Comparison of ENCODE assay signal across 10 mouse cellular contexts in genomic region chr17:34960702-34961493, GRCm38 (mm10). TPM values are rescaled to one million over a fixed set of nuclear protein-coding genes. Genes with fewer than 3 reads are reported as not detected.
DNase-seq lines count a peak whose midpoint lies in the region; ATAC-seq and TF ChIP-seq lines count a peak whose summit lies in the region.
"Had no signal": no experiment of that assay in that cellular context is flagged by ENCODE, and none has a peak within 500 bp of the region (broad histone marks: within the 10 kb centered on the region; RNA-seq: fewer than 3 reads in every experiment).

No protein-coding gene starts in this region.

- no peaks in the 10 kb centered on the region for H3K9me3 ChIP-seq in embryonic facial prominence, embryonic 14.5 days (ENCODE audit: control insufficient read depth, low read length)
- no peaks in the 10 kb centered on the region for H3K9me3 ChIP-seq in stomach, embryonic 16.5 days (replicated peaks; ENCODE audit: control insufficient read depth, low read length)
- H3K9me3 ChIP-seq: liver, embryonic 15.5 days had no signal

- no peak for TF ChIP-seq CTCF in kidney, adult 2 months (conservative IDR thresholded peaks at IDR 0.05; ENCODE audit: insufficient read depth, insufficient read length, low read depth, low read length)
- no peak for TF ChIP-seq CTCF in testis, adult 2 months (IDR thresholded peaks at IDR 0.05; ENCODE audit: control insufficient read depth, insufficient read depth, insufficient replicate concordance, low read depth, low read length)

- TF ChIP-seq POLR2A in kidney, adult 2 months (IDR thresholded peaks at IDR 0.05; ENCODE audit: low read depth, low read length): no peak
- no peak for TF ChIP-seq POLR2A in testis, adult 2 months (IDR thresholded peaks at IDR 0.05; ENCODE audit: control insufficient read depth, low read depth, low read length)

- ATAC-seq in embryonic facial prominence, embryonic 14.5 days (ENCODE audit: low read depth): no peak
- ATAC-seq in stomach, embryonic 16.5 days (ENCODE audit: insufficient read depth, low FRiP score): no peak

- H3K4me3 ChIP-seq in kidney, adult 2 months (ENCODE audit: insufficient read depth, low read depth, low read length): no peak overlapping the region
- H3K4me3 ChIP-seq in testis, adult 2 months (ENCODE audit: control insufficient read depth, low read depth, low read length): no peak overlapping the region
- H3K4me3 ChIP-seq in embryonic facial prominence, embryonic 14.5 days (ENCODE audit: low read depth, low read length): no peak overlapping the region
- H3K4me3 ChIP-seq in stomach, embryonic 16.5 days (replicated peaks; ENCODE audit: low read length): no peak overlapping the region

- peak; percentile 60 for DNase-seq in kidney, adult 2 months
- no peak for DNase-seq in kidney, adult 18-20 months
- no peak for DNase-seq in testis, postnatal 10 days (ENCODE audit: low spot score)
- DNase-seq in embryonic facial prominence, embryonic 14.5 days (ENCODE audit: low spot score): peak; percentile 73
- no peak for DNase-seq in cerebellum, adult 9-10 months
- DNase-seq: cerebellum, adult 9-11 months; thymus, postnatal 25 days had no signal

- no peaks in the 10 kb centered on the region for H3K27me3 ChIP-seq in kidney, adult 2 months (replicated peaks; ENCODE audit: control insufficient read depth, insufficient read depth, low read length)
- no peaks in the 10 kb centered on the region for H3K27me3 ChIP-seq in testis, adult 2 months (ENCODE audit: control insufficient read depth, insufficient read depth, low read length)
- peaks cover 3% of the 10 kb centered on the region; the same call in 1 of the 2 replicates for H3K27me3 ChIP-seq in embryonic facial prominence, embryonic 14.5 days (replicated peaks; ENCODE audit: control insufficient read depth, insufficient read depth, low read length)
- no peaks in the 10 kb centered on the region for H3K27me3 ChIP-seq in stomach, embryonic 16.5 days (ENCODE audit: control insufficient read depth, insufficient read depth, low read length)

- peak overlapping the region; percentile 83; the same call in 1 of the 2 replicates for H3K27ac ChIP-seq in kidney, adult 2 months (ENCODE audit: insufficient read depth, low read depth, low read length)
- H3K27ac ChIP-seq in testis, adult 2 months (ENCODE audit: control insufficient read depth, insufficient read depth, low read depth, low read length): peak overlapping the region; percentile 39
- H3K27ac ChIP-seq in embryonic facial prominence, embryonic 14.5 days (replicated peaks; ENCODE audit: low read depth, low read length): peak overlapping the region; percentile 89; the same call in 1 of the 2 replicates
- H3K27ac ChIP-seq in stomach, embryonic 16.5 days (ENCODE audit: low read length): peak overlapping the region; percentile 99

- no peak overlapping the region; the same call in 1 of the 2 replicates for H3K9ac ChIP-seq in embryonic facial prominence, embryonic 14.5 days (ENCODE audit: low read depth, low read length)
- no peak overlapping the region for H3K9ac ChIP-seq in stomach, embryonic 16.5 days (ENCODE audit: low read length)

- H3K4me1 ChIP-seq in kidney, adult 2 months (ENCODE audit: control insufficient read depth, insufficient read depth, low read length): peaks cover 9% of the 10 kb centered on the region; the same call in 1 of the 2 replicates
- H3K4me1 ChIP-seq in testis, adult 2 months (ENCODE audit: control insufficient read depth, insufficient read depth, low read length): peaks cover 8% of the 10 kb centered on the region
- H3K4me1 ChIP-seq in embryonic facial prominence, embryonic 14.5 days (ENCODE audit: control insufficient read depth, insufficient read depth, low read length): no peaks in the 10 kb centered on the region
- peaks cover 24% of the 10 kb centered on the region for H3K4me1 ChIP-seq in stomach, embryonic 16.5 days (ENCODE audit: control insufficient read depth, insufficient read depth, low read length)

- no peaks in the 10 kb centered on the region for H3K36me3 ChIP-seq in kidney, adult 2 months (ENCODE audit: control insufficient read depth, insufficient read depth, low read length)
- no peaks in the 10 kb centered on the region for H3K36me3 ChIP-seq in testis, adult 2 months (ENCODE audit: control insufficient read depth, insufficient read depth, low read length)
- H3K36me3 ChIP-seq in embryonic facial prominence, embryonic 14.5 days (ENCODE audit: control insufficient read depth, insufficient read depth, low read length): no peaks in the 10 kb centered on the region
- no peaks in the 10 kb centered on the region for H3K36me3 ChIP-seq in stomach, embryonic 16.5 days (ENCODE audit: control insufficient read depth, insufficient read depth, low read length)
- H3K36me3 ChIP-seq: liver, embryonic 15.5 days had no signal

- no peak overlapping the region for H3K4me2 ChIP-seq in embryonic facial prominence, embryonic 14.5 days (ENCODE audit: low read depth, low read length)
- H3K4me2 ChIP-seq in stomach, embryonic 16.5 days (ENCODE audit: low read depth, low read length): no peak overlapping the region

RNA-seq across cellular contexts. Expression of gene Hspa1b, which starts 1.9 kb away (rescaled TPM):
- polyA plus RNA-seq in kidney, adult 2 months (2012; rRNA removed): 38.8 and 56.5 TPM in 2 replicates
- 2.6 and 5.2 TPM in 2 replicates for polyA plus RNA-seq in testis, adult 2 months (2012; rRNA removed)
- 0.69 and 2.3 TPM in 2 replicates for polyA plus RNA-seq in embryonic facial prominence, embryonic 14.5 days (2014; fragmentation: Nextera tagmentation; extraction: Ambion mirVana)
- 0.94 and 1.4 TPM in 2 replicates for polyA plus RNA-seq in stomach, embryonic 16.5 days (2015; fragmentation: Nextera tagmentation; extraction: Ambion mirVana)

RNA-seq across cellular contexts. Expression of gene Gm20481, which starts 8.8 kb away (rescaled TPM):
- polyA plus RNA-seq in kidney, adult 2 months (2012; rRNA removed): not detected in 2 replicates
- polyA plus RNA-seq in testis, adult 2 months (2012; rRNA removed): not detected in 2 replicates
- polyA plus RNA-seq in embryonic facial prominence, embryonic 14.5 days (2014; fragmentation: Nextera tagmentation; extraction: Ambion mirVana): not detected in 2 replicates
- polyA plus RNA-seq in stomach, embryonic 16.5 days (2015; fragmentation: Nextera tagmentation; extraction: Ambion mirVana): 0.27 TPM in 1 of 2 replicates, not detected in the other
- polyA plus RNA-seq: liver, embryonic 15.5 days had no signal

RNA-seq across cellular contexts. Expression of gene Hspa1a, which starts 11.1 kb away (rescaled TPM):
- 23.4 and 31.5 TPM in 2 replicates for polyA plus RNA-seq in kidney, adult 2 months (2012; rRNA removed)
- 4.4 and 5.5 TPM in 2 replicates for polyA plus RNA-seq in testis, adult 2 months (2012; rRNA removed)
- polyA plus RNA-seq in embryonic facial prominence, embryonic 14.5 days (2014; fragmentation: Nextera tagmentation; extraction: Ambion mirVana): 7.3 TPM in 2 replicates
- 13.7 and 16.3 TPM in 2 replicates for polyA plus RNA-seq in stomach, embryonic 16.5 days (2015; fragmentation: Nextera tagmentation; extraction: Ambion mirVana)

RNA-seq across cellular contexts. Expression of gene Hspa1l, which starts 11.6 kb away (rescaled TPM):
- 0.33 and 0.58 TPM in 2 replicates for polyA plus RNA-seq in kidney, adult 2 months (2012; rRNA removed)
- polyA plus RNA-seq in testis, adult 2 months (2012; rRNA removed): 718 and 731 TPM in 2 replicates
- 0.99 and 1.0 TPM in 2 replicates for polyA plus RNA-seq in embryonic facial prominence, embryonic 14.5 days (2014; fragmentation: Nextera tagmentation; extraction: Ambion mirVana)
- 0.96 and 1.4 TPM in 2 replicates for polyA plus RNA-seq in stomach, embryonic 16.5 days (2015; fragmentation: Nextera tagmentation; extraction: Ambion mirVana)

RNA-seq across cellular contexts. Expression of gene Lsm2, which starts 20.8 kb away (rescaled TPM):
- polyA plus RNA-seq in kidney, adult 2 months (2012; rRNA removed): 70.2 and 88.2 TPM in 2 replicates
- 480 and 579 TPM in 2 replicates for polyA plus RNA-seq in testis, adult 2 months (2012; rRNA removed)
- 151 and 159 TPM in 2 replicates for polyA plus RNA-seq in embryonic facial prominence, embryonic 14.5 days (2014; fragmentation: Nextera tagmentation; extraction: Ambion mirVana)
- polyA plus RNA-seq in stomach, embryonic 16.5 days (2015; fragmentation: Nextera tagmentation; extraction: Ambion mirVana): 145 and 146 TPM in 2 replicates

Comparison
In these comparisons a context has a peak if more than half of its experiments do, and no peak if none do; other contexts are left out.
1. DNase-seq: peak in kidney, adult 2 months (single experiment) and embryonic facial prominence, embryonic 14.5 days (single experiment); none in kidney, adult 18-20 months (single experiment), testis, postnatal 10 days (single experiment) and cerebellum, adult 9-10 months (single experiment).
2. H3K27ac ChIP-seq: peak in every context shown above with its lines; median percentile 99 in stomach, embryonic 16.5 days; 89 in embryonic facial prominence, embryonic 14.5 days; 83 in kidney, adult 2 months; 39 in testis, adult 2 months.